Mouse (Mus musculus) limb, embryonic 14.5 days (tissue): ENCODE data around the gene Arid1a. TPM values are rescaled to one million over a fixed set of nuclear protein-coding genes. Genes with fewer than 3 reads are reported as not detected.

Source experiments
- ATAC-seq: fragments of 200-750 bp; cut with Nextera tagmentation; 2 replicates; pipeline ENCODE4 v1.8.0; 2017; ENCODE audit warnings: low read depth, moderate number of reproducible peaks, moderate TSS enrichment; ENCODE audit not compliant: low FRiP score
- DNase-seq: peaks from one replicate; pipeline ENCODE4 v3.0.0-alpha.2; 2015; ENCODE audit warnings: low spot score
- H3K27ac ChIP-seq: fragments of 300-500 bp; sonication (generic); replicated peaks from 2 replicates; pipeline ENCODE4 v1.5.1; 2014; ENCODE audit warnings: low read depth, mild to moderate bottlenecking, low read length, moderate library complexity, mixed read lengths
- H3K27me3 ChIP-seq: fragments of 300-500 bp; sonication (generic); 2 replicates; pipeline ENCODE4 v1.6.1; 2014; ENCODE audit warnings: low read length, mixed read lengths; ENCODE audit not compliant: control insufficient read depth, insufficient read depth
- H3K36me3 ChIP-seq: fragments of 300-500 bp; sonication (generic); 2 replicates; pipeline ENCODE4 v1.6.1; 2014; ENCODE audit warnings: mild to moderate bottlenecking, low read length, moderate library complexity, mixed read lengths; ENCODE audit not compliant: control insufficient read depth, insufficient read depth
- H3K4me1 ChIP-seq: fragments of 300-500 bp; sonication (generic); 2 replicates; pipeline ENCODE4 v1.6.1; 2014; ENCODE audit warnings: antibody characterized with exemption, low read length, mixed read lengths; ENCODE audit not compliant: control insufficient read depth, insufficient read depth
- H3K4me2 ChIP-seq: fragments of 300-500 bp; sonication (generic); replicated peaks from 2 replicates; pipeline ENCODE4 v1.6.1; 2014; ENCODE audit warnings: low read depth, mild to moderate bottlenecking, low read length, moderate library complexity; ENCODE audit not compliant: severe bottlenecking
- H3K4me3 ChIP-seq: fragments of 300-500 bp; sonication (generic); replicated peaks from 2 replicates; pipeline ENCODE4 v1.5.1; 2014; ENCODE audit warnings: low read length
- H3K9ac ChIP-seq: fragments of 300-500 bp; sonication (generic); 2 replicates; pipeline ENCODE4 v1.6.1; 2014; ENCODE audit warnings: mild to moderate bottlenecking, low read depth, low read length, moderate library complexity; ENCODE audit not compliant: severe bottlenecking
- H3K9me3 ChIP-seq: fragments of 300-500 bp; sonication (generic); 2 replicates; pipeline ENCODE4 v1.6.1; 2016; ENCODE audit warnings: low read length; ENCODE audit not compliant: control insufficient read depth
- POLR2A ChIP-seq: fragments of 200-500 bp; IDR thresholded peaks from 2 replicates; pipeline ENCODE4 v1.8.0; 2012; ENCODE audit warnings: inconsistent platforms, mild to moderate bottlenecking, moderate library complexity, borderline replicate concordance; ENCODE audit not compliant: insufficient read depth, insufficient read length; ENCODE audit errors: extremely low read depth
- WGBS: fragments of 180-500 bp; shearing (Covaris S2); extraction: QIAGEN DNeasy Blood & Tissue Kit; methylation state at CpG from one replicate; pipeline ENCODE4 v1.1.7; 2014; 5-methylcytosine and 5-hydroxymethylcytosine counted together
- polyA plus RNA-seq, 2 experiments: library from polyadenylated mRNA; depleted of rRNA in 1 of 2; stranded (reverse) in 1 of 2; unstranded in 1 of 2; fragments of >200 nt; fragmentation: Nextera tagmentation in 1 of 2; extraction: Ambion mirVana in 1 of 2; gene quantifications; 2 replicates each; pipeline versions ENCODE4 v1.2.1 to v1.2.3; 2012 to 2014

Gene Arid1a
- polyA plus RNA-seq, 2 experiments: 33.3 to 70.8 TPM

GRCm38 (mm10) chr4:133755861-133756371 lies 653 bp downstream of the Arid1a start:
- Histone ChIP-seq H3K9ac (peak overlapping the region; percentile 78), H3K36me3 (no peaks in the 10 kb centered on the region), H3K4me2 (peak overlapping the region; percentile 91), H3K27ac (peak overlapping the region; percentile 100), H3K27me3 (no peaks in the 10 kb centered on the region), H3K4me3 (peak overlapping the region; percentile 100), H3K9me3 (no peaks in the 10 kb centered on the region), H3K4me1 (peaks cover 18% of the 10 kb centered on the region)
- DNase-seq (peak; percentile 53), ATAC-seq (no peak)
- TF ChIP-seq POLR2A: no peak
- WGBS: 2% methylated on average over 11 of the region's 11 CpGs

GRCm38 (mm10) chr4:133754871-133755765 lies 1.5 kb downstream of the Arid1a start:
- H3K27me3 ChIP-seq: no peaks in the 10 kb centered on the region
- H3K9ac ChIP-seq: peak overlapping the region; percentile 100
- 8% methylated on average over 10 of the region's 10 CpGs for WGBS
- H3K9me3 ChIP-seq: no peaks in the 10 kb centered on the region
- DNase-seq (no peak), ATAC-seq (no peak)
- TF ChIP-seq POLR2A: no peak
- H3K4me1 ChIP-seq: peaks cover 26% of the 10 kb centered on the region
- peak overlapping the region; percentile 91 for H3K4me2 ChIP-seq
- H3K27ac ChIP-seq: peak overlapping the region; percentile 100
- peak overlapping the region; percentile 100 for H3K4me3 ChIP-seq
- no peaks in the 10 kb centered on the region for H3K36me3 ChIP-seq

- Histone ChIP-seq H3K4me2 (peak overlapping the region; percentile 91), H3K27ac (peak overlapping the region; percentile 100), H3K9me3 (no peaks in the 10 kb centered on the region), H3K9ac (peak overlapping the region; percentile 100), H3K4me3 (peak overlapping the region; percentile 100), H3K4me1 (peaks cover 30% of the 10 kb centered on the region), H3K36me3 (peaks cover 4% of the 10 kb centered on the region), H3K27me3 (no peaks in the 10 kb centered on the region)
- peak; percentile 60; the same call in 1 of the 2 replicates for TF ChIP-seq POLR2A
- WGBS: 0% methylated on average over 22 of the region's 50 CpGs
- DNase-seq: peak; percentile 95
- ATAC-seq: peak; percentile 85
Measured at GRCm38 (mm10) chr4:133754238-133754637, 2.3 kb downstream of the Arid1a start.

- Histone ChIP-seq H3K4me3 (peak overlapping the region; percentile 100), H3K9me3 (no peaks in the 10 kb centered on the region), H3K27ac (peak overlapping the region; percentile 100), H3K27me3 (no peaks in the 10 kb centered on the region), H3K4me2 (peak overlapping the region; percentile 91), H3K36me3 (peaks cover 10% of the 10 kb centered on the region), H3K4me1 (peaks cover 32% of the 10 kb centered on the region), H3K9ac (peak overlapping the region; percentile 100)
- TF ChIP-seq POLR2A: peak; percentile 76; the same call in 1 of the 2 replicates
- peak; percentile 35 for ATAC-seq
- DNase-seq: peak; percentile 75
- WGBS: 6% methylated on average over 32 of the region's 99 CpGs
Measured at GRCm38 (mm10) chr4:133753375-133754190, 3.0 kb downstream of the Arid1a start.
